In the genomic region with DNA sequence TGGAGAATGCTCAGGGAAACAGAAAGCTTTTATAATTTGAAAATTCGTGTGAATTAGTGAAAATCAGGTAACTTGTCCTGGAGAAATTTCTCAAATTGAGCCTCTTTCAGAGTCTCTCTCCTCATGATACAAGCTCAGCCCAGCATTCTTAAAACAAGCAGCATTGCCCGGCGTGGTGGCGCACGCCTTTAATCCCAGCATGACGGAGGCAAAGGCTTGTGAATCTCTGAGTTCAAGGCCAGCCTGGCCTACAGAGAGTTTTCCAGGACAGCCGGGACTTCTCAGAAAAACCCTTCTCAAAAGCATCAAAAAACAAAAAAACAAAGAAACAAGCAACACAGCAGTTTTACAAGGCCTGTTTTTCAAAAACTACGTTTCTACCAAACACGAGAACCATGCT, we compare ENCODE assay signal across 18 mouse cellular contexts.
"Had no signal": no experiment of that assay in that cellular context is flagged by ENCODE, and none has a peak within 500 bp of the region (broad histone marks: within the 10 kb centered on the region; RNA-seq: fewer than 3 reads in every experiment).

No protein-coding gene starts in this region.

- ATAC-seq: hindbrain, embryonic 16.5 days; inflammation-experienced regulatory T-cells, adult 6 months; intestine, embryonic 15.5 days; intestine, postnatal 0 days; liver, embryonic 12.5 days had no signal

- DNase-seq: gastrocnemius, adult 2 months; gastrocnemius, postnatal 10 days; gastrocnemius, postnatal 25 days; heart, adult 18-20 months; heart, postnatal 10 days; heart, postnatal 4 days; kidney, adult 18-20 months; kidney, adult 8-10 months; kidney, postnatal 14 days; kidney, postnatal 36 days; layer of hippocampus, adult 9-11 months; layer of hippocampus, postnatal 36 days; left cerebral cortex, postnatal 4 days had no signal
